Mouse (Mus musculus) hindbrain, embryonic 11.5 days (tissue): ENCODE results near the gene Arhgef1. TPM values are rescaled to one million over a fixed set of nuclear protein-coding genes. Genes with fewer than 3 reads are reported as not detected.

Experiments used
- ATAC-seq: fragments of 200-750 bp; cut with Nextera tagmentation; 2 replicates; pipeline ENCODE4 v1.8.0; 2017; ENCODE audit warnings: mild to moderate bottlenecking, moderate TSS enrichment, moderate library complexity; ENCODE audit not compliant: low FRiP score
- DNase-seq: peaks from one replicate; pipeline ENCODE4 v3.0.0-alpha.2; 2015; ENCODE audit warnings: low spot score
- H3K27ac ChIP-seq: fragments of 300-500 bp; sonication (generic); 2 replicates; pipeline ENCODE4 v1.5.1; 2014; ENCODE audit warnings: mild to moderate bottlenecking, low read depth, low read length
- H3K27me3 ChIP-seq: fragments of 300-500 bp; sonication (generic); 2 replicates; pipeline ENCODE4 v1.6.1; 2014; ENCODE audit warnings: mild to moderate bottlenecking, low read length, moderate library complexity, mixed read lengths; ENCODE audit not compliant: control insufficient read depth, insufficient read depth
- H3K36me3 ChIP-seq: fragments of 300-500 bp; sonication (generic); 2 replicates; pipeline ENCODE4 v1.6.1; 2014; ENCODE audit warnings: mild to moderate bottlenecking, low read length, moderate library complexity, mixed read lengths; ENCODE audit not compliant: control insufficient read depth, insufficient read depth
- H3K4me1 ChIP-seq: fragments of 300-500 bp; sonication (generic); replicated peaks from 2 replicates; pipeline ENCODE4 v1.6.1; 2014; ENCODE audit warnings: low read length, mixed read lengths; ENCODE audit not compliant: control insufficient read depth, insufficient read depth
- H3K4me2 ChIP-seq: fragments of 300-500 bp; sonication (generic); replicated peaks from 2 replicates; pipeline ENCODE4 v1.6.1; 2014; ENCODE audit warnings: mild to moderate bottlenecking, low read depth, low read length
- H3K4me3 ChIP-seq: fragments of 300-500 bp; sonication (generic); 2 replicates; pipeline ENCODE4 v1.5.1; 2014; ENCODE audit warnings: low read depth, low read length
- H3K9ac ChIP-seq: fragments of 300-500 bp; sonication (generic); 2 replicates; pipeline ENCODE4 v1.6.1; 2014; ENCODE audit warnings: low read depth, low read length
- H3K9me3 ChIP-seq: fragments of 300-500 bp; sonication (generic); 2 replicates; pipeline ENCODE4 v1.6.1; 2016; ENCODE audit warnings: low read length; ENCODE audit not compliant: control insufficient read depth
- WGBS: fragments of 180-500 bp; shearing (Covaris S2); extraction: QIAGEN DNeasy Blood & Tissue Kit; methylation state at CpG from one replicate; pipeline ENCODE4 v1.1.7; 2014; 5-methylcytosine and 5-hydroxymethylcytosine counted together
- polyA plus RNA-seq: library from polyadenylated mRNA; unstranded; fragments of >200 nt; fragmentation: Nextera tagmentation; extraction: Ambion mirVana; gene quantifications from 2 replicates; pipeline ENCODE4 v1.2.1, GENCODE M21; 2014

Gene Arhgef1
- polyA plus RNA-seq, 1 experiment from 2014 or later, result 46.4 TPM

DNA sequence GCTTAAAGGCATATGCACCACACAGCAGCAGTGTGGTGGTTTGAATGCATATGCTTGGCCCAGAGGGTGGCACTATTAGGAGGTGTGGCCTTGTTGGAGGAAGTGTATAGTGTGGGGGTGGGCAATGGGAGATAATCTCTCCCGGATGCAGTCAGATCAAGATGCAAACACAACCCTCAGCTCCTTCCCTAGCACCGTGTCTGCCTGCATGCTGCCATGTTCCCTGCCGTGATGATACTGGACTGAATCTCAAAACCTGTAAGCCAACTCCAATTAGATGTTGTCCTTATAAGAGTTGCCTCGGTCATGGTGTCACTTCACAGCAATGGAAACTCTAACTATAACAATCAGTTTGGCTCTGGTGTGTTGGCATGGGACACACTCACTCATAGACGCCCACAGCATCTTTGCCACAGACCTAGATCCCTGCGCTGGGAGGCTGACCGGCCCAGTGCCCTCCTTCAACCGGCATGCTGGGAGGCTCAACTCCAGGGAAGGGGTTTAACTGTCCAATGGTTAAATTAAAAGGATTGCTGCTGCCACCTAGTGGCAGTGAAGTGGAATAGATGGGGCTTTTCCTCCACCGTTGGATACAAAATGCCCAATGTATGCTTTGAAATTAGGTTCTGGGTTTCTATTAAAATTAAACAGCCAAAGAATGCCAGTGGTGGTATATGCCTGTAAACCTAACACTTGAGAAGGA, 72.3 kb downstream of the Arhgef1 start:
- Histone ChIP-seq H3K9me3 (no peaks in the 10 kb centered on the region), H3K27me3 (no peaks in the 10 kb centered on the region; the same call in 1 of the 2 replicates), H3K4me2 (no peak overlapping the region), H3K4me1 (peaks cover 3% of the 10 kb centered on the region; the same call in 1 of the 2 replicates), H3K4me3 (no peak overlapping the region), H3K27ac (no peak overlapping the region), H3K36me3 (no peaks in the 10 kb centered on the region), H3K9ac (no peak overlapping the region)
- WGBS, result 30% methylated on average over 9 of the region's 9 CpGs
- DNase-seq, result peak; percentile 69
- ATAC-seq, result no peak

Other genes with a start within 250 kb of the Arhgef1 start
- gene Tex101, start 226.2 kb upstream of the Arhgef1 start, polyA plus RNA-seq, result not detected in 2 replicates
- not detected in 2 replicates for gene BC049730, start 193.7 kb upstream of the Arhgef1 start, polyA plus RNA-seq
- gene Gm4763, start 176.0 kb upstream of the Arhgef1 start, polyA plus RNA-seq, result not detected in 2 replicates
- gene Cd177, start 142.6 kb upstream of the Arhgef1 start, polyA plus RNA-seq, result not detected in 2 replicates
- gene Ceacam10, start 125.7 kb upstream of the Arhgef1 start, polyA plus RNA-seq, result not detected in 2 replicates
- 20.9 and 23.6 TPM in 2 replicates for gene Gm9844, start 40.7 kb upstream of the Arhgef1 start, polyA plus RNA-seq
- gene Lypd4, start 33.0 kb upstream of the Arhgef1 start, polyA plus RNA-seq, result not detected in 2 replicates
- gene Dmrtc2, start 32.9 kb upstream of the Arhgef1 start, polyA plus RNA-seq, result 0.14 TPM in 1 of 2 replicates, not detected in the other
- 1,792 and 1,821 TPM in 2 replicates for gene Rps19, start 18.5 kb upstream of the Arhgef1 start, polyA plus RNA-seq
- gene Cd79a, start 5.5 kb upstream of the Arhgef1 start, polyA plus RNA-seq, result 0.39 TPM in 1 of 2 replicates, not detected in the other
- gene Gm4881, start 41.6 kb downstream of the Arhgef1 start, polyA plus RNA-seq, result 4.7 and 6.1 TPM in 2 replicates
- gene Rabac1, start 69.8 kb downstream of the Arhgef1 start, polyA plus RNA-seq, result 122 and 129 TPM in 2 replicates
- 40.1 and 48.8 TPM in 2 replicates for gene Atp1a3, start 103.0 kb downstream of the Arhgef1 start, polyA plus RNA-seq
- 8.9 and 14.4 TPM in 2 replicates for gene Grik5, start 169.4 kb downstream of the Arhgef1 start, polyA plus RNA-seq
- 17.9 and 19.9 TPM in 2 replicates for gene Zfp574, start 169.7 kb downstream of the Arhgef1 start, polyA plus RNA-seq